Mouse (Mus musculus): ENCODE results near the gene Alg2. TPM values are rescaled to one million over a fixed set of nuclear protein-coding genes. Genes with fewer than 3 reads are reported as not detected.

Alg2 gene
- total RNA-seq (2021) (1 to 10 TPM; 6.0 to 6.2 TPM), polyA plus RNA-seq (2012; rRNA removed) (6.1 and 9.9 TPM in 2 replicates)
- long read RNA-seq, transcript Alg2-201 (2 exons, 3,021 nt): major isoform, 13 of 13 reads
- long read RNA-seq, partial matches to known transcripts: 0 of 13 reads
- long read RNA-seq, other reads (novel, unspliced or antisense): 0 of 13 reads

DNA sequence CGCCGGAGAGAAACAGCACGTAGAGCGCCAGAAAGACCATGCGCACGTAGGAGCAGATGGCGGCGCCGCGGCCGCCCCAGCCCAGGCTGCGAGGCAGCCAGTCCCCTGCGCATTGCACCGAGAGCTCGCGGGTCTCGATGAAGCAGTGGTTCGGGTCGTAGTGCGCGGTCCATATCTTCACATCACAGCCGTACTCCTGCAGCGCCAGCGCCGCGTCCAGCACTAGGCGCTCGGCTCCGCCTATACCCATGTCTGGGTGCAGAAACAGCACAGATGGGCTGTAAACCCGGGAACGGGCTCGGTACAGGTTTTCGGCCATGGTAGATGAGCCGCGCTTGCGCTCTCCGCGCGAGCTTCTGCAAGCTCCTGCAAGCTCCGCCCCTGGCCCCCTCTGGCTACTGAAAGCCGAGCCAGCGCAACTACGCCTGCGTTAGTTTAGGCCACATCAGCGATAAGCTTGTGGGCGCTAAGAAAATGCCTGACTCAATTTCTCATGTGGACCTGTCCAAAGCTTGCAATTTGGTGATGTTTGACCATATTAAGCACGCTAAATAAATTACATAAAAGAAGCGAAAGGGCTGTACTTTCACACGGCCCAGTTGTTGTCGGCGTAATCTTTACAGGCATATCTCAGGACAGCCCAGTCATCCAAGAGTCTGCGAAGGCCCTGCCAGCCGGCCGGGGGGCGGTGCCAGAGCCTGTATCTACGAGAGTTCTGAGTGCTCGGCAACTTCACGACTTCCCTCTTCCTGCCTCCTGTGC, at the start of gene Alg2, which contains the start of gene Sec61b:
TSS of gene Alg2 (minus strand) at position 366 of the 762 bp plus-strand sequence.
TSS of gene Sec61b (plus strand) at position 691 of the 762 bp plus-strand sequence.
- H3K4me3 ChIP-seq: peak within 1 kb of the TSS; percentile 84
- under 1% methylated on average over 58 of the region's 58 CpGs for WGBS
- H3K79me2 ChIP-seq (replicated peaks; ENCODE audit: control insufficient read depth, insufficient read depth, low read length): peaks cover 5% of the 10 kb centered on the region; the same call in 1 of the 2 replicates
- intact Hi-C loops (cut with DNase I): loop anchor here (2.0 to 10.0 kb wide), 3 partner anchors 35 to 811 kb away; partner anchors contain the start of gene Tgfbr1
- peak within 1 kb of the TSS; percentile 99 for H3K27ac ChIP-seq
- H3K9ac ChIP-seq (ENCODE audit: low read depth, low read length): peak within 1 kb of the TSS; percentile 92
- no peaks in the 10 kb centered on the region; the same call in 1 of the 2 replicates for H3K36me3 ChIP-seq (ENCODE audit: control insufficient read depth, insufficient read depth, low read length)
- TF ChIP-seq POLR2A (IDR thresholded peaks at IDR 0.05; ENCODE audit: insufficient read depth, low read depth, low read length) (peak; percentile 90), EP300 (IDR thresholded peaks at IDR 0.05; ENCODE audit: insufficient read depth, low read depth, low read length) (no peak), CTCF (IDR thresholded peaks at IDR 0.05) (no peak)
- H3K27me3 ChIP-seq (ENCODE audit: control insufficient read depth, insufficient read depth, low read length): no peaks in the 10 kb centered on the region
- peak; percentile 95 to 98 for DNase-seq
- peaks cover 3% of the 10 kb centered on the region for H3K4me1 ChIP-seq (ENCODE audit: control insufficient read depth, insufficient read depth, low read length)

DNA sequence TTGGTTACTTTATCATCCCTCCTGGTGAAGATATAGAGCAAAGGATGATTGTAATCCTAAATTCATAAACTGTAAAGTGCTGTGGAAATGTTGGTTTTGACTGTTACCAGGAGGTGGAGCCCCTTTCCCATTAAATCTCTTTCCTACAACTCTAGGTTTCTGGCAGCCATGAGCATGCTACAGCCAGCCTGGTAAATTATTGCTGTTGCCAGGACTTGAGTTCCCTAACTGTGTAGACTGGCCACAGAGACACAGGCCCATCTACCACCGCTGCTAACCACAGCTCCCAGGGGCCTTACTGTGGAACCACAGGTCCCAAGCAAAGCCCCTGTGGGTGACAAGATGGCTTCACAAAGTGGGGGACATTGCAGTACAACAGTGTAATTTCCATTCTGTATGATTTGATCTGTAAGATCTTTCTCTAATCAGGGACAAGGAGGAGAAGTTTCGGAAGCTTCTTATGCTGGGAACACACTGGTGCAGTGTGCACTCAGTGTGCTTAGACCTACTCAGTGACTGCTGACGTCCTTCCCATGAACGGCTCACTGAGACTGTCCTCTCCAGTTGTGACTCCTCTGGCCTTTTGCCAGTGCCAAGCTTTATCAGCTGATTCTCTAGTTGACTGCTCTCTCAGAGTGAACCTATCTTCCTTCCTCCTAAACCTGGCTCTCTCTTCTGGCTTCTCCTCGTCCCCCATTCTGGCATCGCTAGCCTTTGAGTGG, 47.9 kb upstream of the Alg2 start:
- Histone ChIP-seq H3K27me3 (ENCODE audit: control insufficient read depth, insufficient read depth, low read length) (no peaks in the 10 kb centered on the region), H3K4me3 (no peak overlapping the region), H3K9ac (ENCODE audit: low read depth, low read length) (no peak overlapping the region), H3K4me1 (ENCODE audit: control insufficient read depth, insufficient read depth, low read length) (no peaks in the 10 kb centered on the region), H3K79me2 (replicated peaks; ENCODE audit: control insufficient read depth, insufficient read depth, low read length) (no peaks in the 10 kb centered on the region), H3K36me3 (ENCODE audit: control insufficient read depth, insufficient read depth, low read length) (no peaks in the 10 kb centered on the region), H3K27ac (no peak overlapping the region)
- peak in 1 of 2 experiments; percentile 22 for DNase-seq
- TF ChIP-seq CTCF (IDR thresholded peaks at IDR 0.05): peak; percentile 67
- TF ChIP-seq EP300 (IDR thresholded peaks at IDR 0.05; ENCODE audit: insufficient read depth, low read depth, low read length): no peak
- intact Hi-C loops (cut with DNase I): no loop called here
- 47% methylated on average over 6 of the region's 6 CpGs for WGBS

DNA sequence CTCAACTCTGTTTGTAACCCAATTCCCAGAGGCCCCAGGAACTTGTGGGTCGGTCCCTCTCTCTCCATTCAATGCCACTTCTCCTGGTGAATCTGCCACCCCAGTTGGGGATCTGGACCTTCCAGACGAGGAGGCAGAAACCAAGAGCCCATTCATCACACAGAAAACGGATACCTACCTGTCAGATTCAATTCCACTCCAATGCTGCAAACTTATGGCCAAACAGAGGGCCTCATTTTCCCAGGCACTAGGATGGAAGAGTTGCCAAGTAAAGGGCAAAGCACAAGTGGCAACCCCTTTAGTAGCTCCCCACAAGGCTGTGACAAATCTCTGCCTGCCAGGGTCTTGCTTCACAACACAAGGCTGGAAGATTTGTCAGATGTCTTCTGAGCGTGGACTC, 45.9 kb upstream of the Alg2 start:
- Histone ChIP-seq H3K4me1 (ENCODE audit: control insufficient read depth, insufficient read depth, low read length) (no peaks in the 10 kb centered on the region), H3K27me3 (ENCODE audit: control insufficient read depth, insufficient read depth, low read length) (no peaks in the 10 kb centered on the region), H3K9ac (ENCODE audit: low read depth, low read length) (no peak overlapping the region), H3K36me3 (ENCODE audit: control insufficient read depth, insufficient read depth, low read length) (no peaks in the 10 kb centered on the region), H3K79me2 (replicated peaks; ENCODE audit: control insufficient read depth, insufficient read depth, low read length) (no peaks in the 10 kb centered on the region), H3K4me3 (no peak overlapping the region), H3K27ac (no peak overlapping the region)
- TF ChIP-seq EP300 (IDR thresholded peaks at IDR 0.05; ENCODE audit: insufficient read depth, low read depth, low read length) (no peak), POLR2A (IDR thresholded peaks at IDR 0.05; ENCODE audit: insufficient read depth, low read depth, low read length) (no peak), CTCF (IDR thresholded peaks at IDR 0.05) (no peak)
- 66% methylated on average over 4 of the region's 4 CpGs for WGBS
- intact Hi-C loops (cut with DNase I): no loop called here
- no peak for DNase-seq

GRCm38 (mm10) chr4:47518551-47519181, 44.5 kb upstream of the Alg2 start:
- 76% methylated on average over 12 of the region's 12 CpGs for WGBS
- no peak overlapping the region for H3K9ac ChIP-seq (ENCODE audit: low read depth, low read length)
- H3K27ac ChIP-seq: no peak overlapping the region
- H3K36me3 ChIP-seq (ENCODE audit: control insufficient read depth, insufficient read depth, low read length): no peaks in the 10 kb centered on the region
- no peaks in the 10 kb centered on the region for H3K4me1 ChIP-seq (ENCODE audit: control insufficient read depth, insufficient read depth, low read length)
- DNase-seq: no peak
- H3K4me3 ChIP-seq: no peak overlapping the region
- intact Hi-C loops (cut with DNase I): loop anchor here (10.0 kb wide), 1 partner anchor 606 kb away; the partner anchor contains the start of gene Stx17
- TF ChIP-seq CTCF (IDR thresholded peaks at IDR 0.05) (no peak), POLR2A (IDR thresholded peaks at IDR 0.05; ENCODE audit: insufficient read depth, low read depth, low read length) (no peak), EP300 (IDR thresholded peaks at IDR 0.05; ENCODE audit: insufficient read depth, low read depth, low read length) (no peak)
- H3K27me3 ChIP-seq (ENCODE audit: control insufficient read depth, insufficient read depth, low read length): no peaks in the 10 kb centered on the region
- H3K79me2 ChIP-seq (replicated peaks; ENCODE audit: control insufficient read depth, insufficient read depth, low read length): no peaks in the 10 kb centered on the region

GRCm38 (mm10) chr4:47504841-47505517, 30.8 kb upstream of the Alg2 start:
- WGBS: 48% methylated on average over 10 of the region's 10 CpGs
- TF ChIP-seq POLR2A (IDR thresholded peaks at IDR 0.05; ENCODE audit: insufficient read depth, low read depth, low read length): no peak
- TF ChIP-seq CTCF (IDR thresholded peaks at IDR 0.05): no peak
- no peak for TF ChIP-seq EP300 (IDR thresholded peaks at IDR 0.05; ENCODE audit: insufficient read depth, low read depth, low read length)

More at GRCm38 (mm10) chr4:47504841-47505517, 30.8 kb upstream of the Alg2 start:
- no peak overlapping the region for H3K4me3 ChIP-seq
- no peaks in the 10 kb centered on the region for H3K79me2 ChIP-seq (replicated peaks; ENCODE audit: control insufficient read depth, insufficient read depth, low read length)
- no peak overlapping the region for H3K27ac ChIP-seq
- H3K4me1 ChIP-seq (ENCODE audit: control insufficient read depth, insufficient read depth, low read length): no peaks in the 10 kb centered on the region
- no peak overlapping the region for H3K9ac ChIP-seq (ENCODE audit: low read depth, low read length)
- DNase-seq: no peak
- no peaks in the 10 kb centered on the region for H3K36me3 ChIP-seq (ENCODE audit: control insufficient read depth, insufficient read depth, low read length)
- no peaks in the 10 kb centered on the region for H3K27me3 ChIP-seq (ENCODE audit: control insufficient read depth, insufficient read depth, low read length)
- intact Hi-C loops (cut with DNase I): loop anchor here (10.0 kb wide), 2 partner anchors 690 to 900 kb away; no protein-coding TSS in a partner anchor
